Mouse (Mus musculus) heart, embryonic 16.5 days (tissue): ENCODE results near the gene Tiam1. TPM values are rescaled to one million over a fixed set of nuclear protein-coding genes. Genes with fewer than 3 reads are reported as not detected.

Experiments
- ATAC-seq: fragments of 200-750 bp; cut with Nextera tagmentation; replicated peaks from 2 replicates; pipeline ENCODE4 v1.8.0; 2017; ENCODE audit warnings: moderate number of reproducible peaks; ENCODE audit not compliant: insufficient read depth, low FRiP score; ENCODE audit errors: extremely low read depth
- H3K27ac ChIP-seq: fragments of 300-500 bp; sonication (generic); 2 replicates; pipeline ENCODE4 v1.5.1; 2014; ENCODE audit warnings: mild to moderate bottlenecking, low read length, control low read depth, moderate library complexity
- H3K27me3 ChIP-seq: fragments of 300-500 bp; sonication (generic); 2 replicates; pipeline ENCODE4 v1.6.1; 2014; ENCODE audit warnings: low read length, mixed read lengths; ENCODE audit not compliant: control insufficient read depth, insufficient read depth
- H3K36me3 ChIP-seq: fragments of 300-500 bp; sonication (generic); 2 replicates; pipeline ENCODE4 v1.6.1; 2014; ENCODE audit not compliant: control insufficient read depth, insufficient read depth
- H3K4me1 ChIP-seq: fragments of 300-500 bp; sonication (generic); 2 replicates; pipeline ENCODE4 v1.6.1; 2014; ENCODE audit warnings: low read length, mixed read lengths; ENCODE audit not compliant: control insufficient read depth, insufficient read depth
- H3K4me2 ChIP-seq: fragments of 300-500 bp; sonication (generic); 2 replicates; pipeline ENCODE4 v1.6.1; 2014; ENCODE audit warnings: low read depth, mild to moderate bottlenecking, control low read depth, low read length
- H3K4me3 ChIP-seq: fragments of 300-500 bp; sonication (generic); 2 replicates; pipeline ENCODE4 v1.5.1; 2014; ENCODE audit warnings: mild to moderate bottlenecking, control low read depth, low read length
- H3K9ac ChIP-seq: fragments of 300-500 bp; sonication (generic); 2 replicates; pipeline ENCODE4 v1.6.1; 2014; ENCODE audit warnings: low read length, control low read depth
- H3K9me3 ChIP-seq: fragments of 300-500 bp; sonication (generic); replicated peaks from 2 replicates; pipeline ENCODE4 v1.6.1; 2016; ENCODE audit warnings: low read length; ENCODE audit not compliant: control insufficient read depth
- WGBS: fragments of 180-500 bp; shearing (Covaris S2); extraction: QIAGEN DNeasy Blood & Tissue Kit; methylation state at CpG from one replicate; pipeline ENCODE4 v1.1.7; 2014; 5-methylcytosine and 5-hydroxymethylcytosine counted together
- polyA plus RNA-seq: library from polyadenylated mRNA; unstranded; fragments of >200 nt; fragmentation: Nextera tagmentation; extraction: Ambion mirVana; gene quantifications from 2 replicates; pipeline ENCODE4 v1.2.1, GENCODE M21; 2015

The Tiam1 gene
- polyA plus RNA-seq, 1 experiment from 2014 or later: 9.4 TPM

DNA sequence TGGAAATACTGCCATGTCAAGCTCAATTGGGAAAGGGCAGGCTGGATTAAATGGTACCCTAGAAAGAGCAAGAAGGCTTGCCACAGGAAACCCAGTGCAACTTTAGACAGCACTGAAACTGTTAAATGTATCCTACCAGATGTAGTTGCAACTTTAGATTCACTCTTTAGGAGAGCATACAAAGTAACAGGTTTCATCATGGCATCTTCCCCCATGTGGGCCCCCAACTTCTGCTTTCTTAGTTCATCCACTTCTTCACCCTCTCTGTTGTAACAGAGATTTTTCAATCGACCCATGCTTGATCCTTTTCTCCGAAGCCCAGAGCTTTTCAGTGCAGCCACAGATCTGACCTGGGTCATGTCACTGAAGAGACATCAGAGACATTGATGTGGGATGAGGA is 379.8 kb downstream of the Tiam1 start:
- Histone ChIP-seq H3K9me3 (peaks cover under 1% of the 10 kb centered on the region), H3K36me3 (no peaks in the 10 kb centered on the region), H3K9ac (no peak overlapping the region), H3K4me2 (no peak overlapping the region), H3K4me1 (0 out of 2 replicates have a peak, but pooled peaks cover 2% of the 10 kb centered on the region), H3K27me3 (no peaks in the 10 kb centered on the region; the same call in 1 of the 2 replicates), H3K4me3 (no peak overlapping the region), H3K27ac (no peak overlapping the region)
- no peak for ATAC-seq
- 72% methylated on average over 2 of the region's 2 CpGs for WGBS

DNA sequence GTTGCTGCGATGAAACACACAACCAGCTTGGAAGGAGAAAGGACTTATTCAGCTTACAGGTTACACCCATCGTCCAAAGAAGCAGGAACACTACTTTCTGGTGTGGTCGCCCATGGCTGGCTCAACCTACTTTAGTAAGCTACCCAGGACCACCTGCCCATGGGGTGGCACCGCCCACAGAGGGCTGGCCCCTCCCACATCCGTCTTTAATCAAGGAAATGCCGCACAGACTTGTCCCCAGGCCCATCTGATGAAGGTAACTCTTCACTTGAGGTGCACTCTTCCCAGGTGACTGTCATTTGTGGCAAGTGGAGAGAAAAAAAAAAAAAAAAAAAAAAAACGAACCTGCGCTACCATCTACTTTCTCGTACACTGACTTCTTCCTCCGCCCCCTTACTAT is 381.0 kb downstream of the Tiam1 start:
- Histone ChIP-seq H3K9ac (no peak overlapping the region), H3K4me2 (peak overlapping the region; percentile 48; the same call in 1 of the 2 replicates), H3K4me3 (no peak overlapping the region), H3K9me3 (no peaks in the 10 kb centered on the region), H3K4me1 (0 out of 2 replicates have a peak, but pooled peaks cover 2% of the 10 kb centered on the region), H3K27ac (no peak overlapping the region), H3K27me3 (no peaks in the 10 kb centered on the region; the same call in 1 of the 2 replicates), H3K36me3 (no peaks in the 10 kb centered on the region)
- 69% methylated on average over 10 of the region's 10 CpGs for WGBS
- ATAC-seq: no peak

- Histone ChIP-seq H3K27me3 (no peaks in the 10 kb centered on the region; the same call in 1 of the 2 replicates), H3K4me1 (0 out of 2 replicates have a peak, but pooled peaks cover 2% of the 10 kb centered on the region), H3K4me2 (peak overlapping the region; percentile 48), H3K27ac (no peak overlapping the region), H3K36me3 (no peaks in the 10 kb centered on the region), H3K9me3 (no peaks in the 10 kb centered on the region), H3K9ac (no peak overlapping the region), H3K4me3 (peak overlapping the region; percentile 14; the same call in 1 of the 2 replicates)
- WGBS: 28% methylated on average over 8 of the region's 8 CpGs
- no peak for ATAC-seq
Measured at GRCm38 (mm10) chr16:89762096-89762495, 381.5 kb downstream of the Tiam1 start.

GRCm38 (mm10) chr16:89757384-89757783 is 386.2 kb downstream of the Tiam1 start:
- no peak overlapping the region for H3K27ac ChIP-seq
- ATAC-seq: no peak
- H3K9ac ChIP-seq: no peak overlapping the region
- H3K4me3 ChIP-seq: no peak overlapping the region
- no peaks in the 10 kb centered on the region for H3K9me3 ChIP-seq
- 66% methylated on average over 5 of the region's 5 CpGs for WGBS
- 0 out of 2 replicates have a peak, but pooled peaks cover 2% of the 10 kb centered on the region for H3K4me1 ChIP-seq
- H3K27me3 ChIP-seq: no peaks in the 10 kb centered on the region
- no peak overlapping the region for H3K4me2 ChIP-seq
- no peaks in the 10 kb centered on the region for H3K36me3 ChIP-seq

- WGBS: 77% methylated on average over 3 of the region's 3 CpGs
- Histone ChIP-seq H3K9me3 (no peaks in the 10 kb centered on the region; the same call in 1 of the 2 replicates), H3K9ac (no peak overlapping the region), H3K4me1 (no peaks in the 10 kb centered on the region), H3K4me3 (no peak overlapping the region), H3K36me3 (no peaks in the 10 kb centered on the region), H3K4me2 (no peak overlapping the region), H3K27me3 (no peaks in the 10 kb centered on the region), H3K27ac (no peak overlapping the region)
- no peak for ATAC-seq
Measured at GRCm38 (mm10) chr16:89754709-89755108, 388.9 kb downstream of the Tiam1 start.

DNA sequence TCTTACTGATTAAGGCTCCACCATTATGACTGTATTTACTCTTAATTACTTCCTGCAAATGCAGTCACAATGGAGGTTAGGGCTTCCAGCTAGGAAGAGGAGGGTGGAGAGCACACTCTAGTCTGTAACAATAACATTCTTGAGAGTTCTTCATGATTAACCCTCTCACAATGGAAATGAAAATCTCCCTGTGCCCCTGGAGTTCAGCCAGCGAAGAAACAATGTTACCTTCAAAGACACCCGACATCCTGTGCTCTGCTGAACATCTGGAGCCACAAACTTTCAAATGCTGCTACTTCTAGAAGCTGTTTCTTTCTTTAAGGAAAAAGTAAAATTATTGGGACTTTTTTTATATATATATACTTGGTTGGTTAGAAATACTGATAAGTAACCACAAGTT is 395.7 kb downstream of the Tiam1 start:
- 48% methylated on average over 2 of the region's 2 CpGs for WGBS
- no peak for ATAC-seq
- Histone ChIP-seq H3K27ac (no peak overlapping the region), H3K4me1 (no peaks in the 10 kb centered on the region), H3K4me2 (no peak overlapping the region), H3K9ac (no peak overlapping the region), H3K27me3 (no peaks in the 10 kb centered on the region), H3K36me3 (no peaks in the 10 kb centered on the region), H3K4me3 (no peak overlapping the region), H3K9me3 (no peaks in the 10 kb centered on the region; the same call in 1 of the 2 replicates)

DNA sequence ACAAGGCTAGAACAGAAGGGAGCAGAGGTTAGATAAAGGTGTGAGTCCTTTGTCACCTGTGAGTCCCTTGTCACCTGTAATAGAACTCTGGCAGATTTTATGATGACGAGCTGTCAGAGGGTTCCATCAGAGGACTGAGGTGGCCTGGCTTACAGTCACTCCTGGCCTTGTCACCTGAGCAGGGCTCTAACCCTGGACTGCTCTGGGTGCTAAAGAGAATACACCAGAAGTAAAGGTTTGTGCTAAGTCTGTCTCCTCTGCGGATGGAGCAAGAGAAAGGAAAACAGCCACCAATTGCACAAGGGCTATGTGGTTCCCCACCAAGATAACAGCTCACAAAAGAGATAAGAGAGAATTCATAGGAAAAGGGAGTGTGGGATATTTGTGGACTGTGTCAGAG is 404.0 kb downstream of the Tiam1 start:
- Histone ChIP-seq H3K4me1 (no peaks in the 10 kb centered on the region), H3K27ac (no peak overlapping the region), H3K36me3 (no peaks in the 10 kb centered on the region), H3K9ac (no peak overlapping the region), H3K4me3 (no peak overlapping the region), H3K9me3 (no peaks in the 10 kb centered on the region), H3K27me3 (no peaks in the 10 kb centered on the region), H3K4me2 (no peak overlapping the region)
- 44% methylated on average over 2 of the region's 2 CpGs for WGBS
- ATAC-seq: no peak

DNA sequence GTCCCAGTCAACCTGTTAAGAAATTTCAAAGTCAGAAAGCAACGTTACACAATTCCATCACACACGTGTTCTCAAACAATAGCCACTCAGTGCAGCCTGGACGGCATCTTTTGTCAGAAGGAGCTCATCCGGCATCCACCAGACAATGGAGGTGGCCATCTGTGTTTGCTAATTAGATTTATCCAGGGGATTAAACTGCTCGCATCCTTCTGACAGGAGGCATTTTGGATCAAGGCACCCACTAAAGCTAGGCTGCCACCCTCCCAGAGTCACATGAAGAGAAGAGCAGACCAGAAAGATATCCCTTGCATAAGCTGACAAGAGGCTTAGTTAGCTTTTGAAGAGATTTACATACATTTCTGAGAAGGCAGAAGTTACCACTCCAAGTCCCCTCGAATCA is 404.6 kb downstream of the Tiam1 start:
- Histone ChIP-seq H3K4me2 (no peak overlapping the region), H3K27ac (no peak overlapping the region), H3K36me3 (no peaks in the 10 kb centered on the region), H3K9me3 (no peaks in the 10 kb centered on the region), H3K27me3 (no peaks in the 10 kb centered on the region), H3K4me3 (no peak overlapping the region), H3K4me1 (no peaks in the 10 kb centered on the region), H3K9ac (no peak overlapping the region)
- no peak for ATAC-seq
- WGBS: 59% methylated on average over 6 of the region's 6 CpGs
